Mouse (Mus musculus): Measurements from ENCODE around the gene Mtor. TPM values are rescaled to one million over a fixed set of nuclear protein-coding genes. Genes with fewer than 3 reads are reported as not detected.

Gene Mtor
- polyA plus RNA-seq, 1 experiment = 3.8 TPM

GRCm38 (mm10) chr4:148518235-148518795 lies 69.9 kb downstream of the Mtor start:
- TF ChIP-seq FLI1 (IDR thresholded peaks at IDR 0.05; ENCODE audit: low read length) (no peak), GATA1 (IDR thresholded peaks at IDR 0.05; ENCODE audit: borderline replicate concordance, low read length) (no peak)
- Histone ChIP-seq H3K4me1 (peaks cover 49% of the 10 kb centered on the region), H3K36me3 (replicated peaks; ENCODE audit: low read length) (peaks cover 91% of the 10 kb centered on the region), H3K4me3 (replicated peaks) (no peak overlapping the region), H3K27me3 (replicated peaks) (no peaks in the 10 kb centered on the region), H3K9me3 (peaks cover 3% of the 10 kb centered on the region; the same call in 1 of the 2 replicates)

- TF ChIP-seq FLI1 (IDR thresholded peaks at IDR 0.05; ENCODE audit: low read length) (no peak), GATA1 (IDR thresholded peaks at IDR 0.05; ENCODE audit: borderline replicate concordance, low read length) (no peak)
- Histone ChIP-seq H3K4me3 (replicated peaks) (no peak overlapping the region), H3K27me3 (replicated peaks) (no peaks in the 10 kb centered on the region), H3K36me3 (replicated peaks; ENCODE audit: low read length) (peaks cover 89% of the 10 kb centered on the region), H3K4me1 (peaks cover 21% of the 10 kb centered on the region), H3K9me3 (peaks cover 3% of the 10 kb centered on the region; the same call in 1 of the 2 replicates)
Measured at GRCm38 (mm10) chr4:148523538-148523937, 75.1 kb downstream of the Mtor start.

- Histone ChIP-seq H3K9me3 (no peaks in the 10 kb centered on the region), H3K27me3 (replicated peaks) (no peaks in the 10 kb centered on the region), H3K4me3 (replicated peaks) (no peak overlapping the region), H3K4me1 (peaks cover 7% of the 10 kb centered on the region), H3K36me3 (replicated peaks; ENCODE audit: low read length) (peaks cover 91% of the 10 kb centered on the region)
- no peak for TF ChIP-seq GATA1 (IDR thresholded peaks at IDR 0.05; ENCODE audit: borderline replicate concordance, low read length)
- no peak for TF ChIP-seq FLI1 (IDR thresholded peaks at IDR 0.05; ENCODE audit: low read length)
Measured at GRCm38 (mm10) chr4:148527158-148527910, 78.9 kb downstream of the Mtor start.

- TF ChIP-seq GATA1 (IDR thresholded peaks at IDR 0.05; ENCODE audit: borderline replicate concordance, low read length) (no peak), FLI1 (IDR thresholded peaks at IDR 0.05; ENCODE audit: low read length) (no peak)
- no peak overlapping the region for H3K4me3 ChIP-seq (replicated peaks)
- H3K36me3 ChIP-seq (replicated peaks; ENCODE audit: low read length) = peaks cover 93% of the 10 kb centered on the region
- H3K27me3 ChIP-seq (replicated peaks) = no peaks in the 10 kb centered on the region
- peaks cover 3% of the 10 kb centered on the region for H3K4me1 ChIP-seq
- no peaks in the 10 kb centered on the region for H3K9me3 ChIP-seq
Measured at GRCm38 (mm10) chr4:148530351-148530750, 81.9 kb downstream of the Mtor start.

- Histone ChIP-seq H3K9me3 (no peaks in the 10 kb centered on the region), H3K36me3 (replicated peaks; ENCODE audit: low read length) (peaks cover 93% of the 10 kb centered on the region), H3K4me1 (peaks cover 3% of the 10 kb centered on the region), H3K4me3 (replicated peaks) (no peak overlapping the region), H3K27me3 (replicated peaks) (no peaks in the 10 kb centered on the region)
- TF ChIP-seq GATA1 (IDR thresholded peaks at IDR 0.05; ENCODE audit: borderline replicate concordance, low read length) (no peak), FLI1 (IDR thresholded peaks at IDR 0.05; ENCODE audit: low read length) (no peak)
Measured at GRCm38 (mm10) chr4:148530778-148531177, 82.4 kb downstream of the Mtor start.

- no peak overlapping the region for H3K4me3 ChIP-seq (replicated peaks)
- TF ChIP-seq GATA1 (IDR thresholded peaks at IDR 0.05; ENCODE audit: borderline replicate concordance, low read length) (no peak), FLI1 (IDR thresholded peaks at IDR 0.05; ENCODE audit: low read length) (no peak)
- peaks cover 3% of the 10 kb centered on the region for H3K4me1 ChIP-seq
- H3K36me3 ChIP-seq (replicated peaks; ENCODE audit: low read length) = peaks cover 93% of the 10 kb centered on the region
- H3K27me3 ChIP-seq (replicated peaks) = no peaks in the 10 kb centered on the region
- no peaks in the 10 kb centered on the region for H3K9me3 ChIP-seq
Measured at GRCm38 (mm10) chr4:148531341-148531740, 82.9 kb downstream of the Mtor start.

GRCm38 (mm10) chr4:148532516-148532915 lies 84.1 kb downstream of the Mtor start:
- no peak overlapping the region for H3K4me3 ChIP-seq (replicated peaks)
- no peaks in the 10 kb centered on the region for H3K9me3 ChIP-seq
- no peaks in the 10 kb centered on the region for H3K27me3 ChIP-seq (replicated peaks)
- TF ChIP-seq GATA1 (IDR thresholded peaks at IDR 0.05; ENCODE audit: borderline replicate concordance, low read length) = no peak
- no peak for TF ChIP-seq FLI1 (IDR thresholded peaks at IDR 0.05; ENCODE audit: low read length)
- H3K36me3 ChIP-seq (replicated peaks; ENCODE audit: low read length) = peaks cover 93% of the 10 kb centered on the region
- peaks cover 10% of the 10 kb centered on the region for H3K4me1 ChIP-seq

GRCm38 (mm10) chr4:148533613-148534328 lies 85.4 kb downstream of the Mtor start:
- Histone ChIP-seq H3K9me3 (no peaks in the 10 kb centered on the region), H3K36me3 (replicated peaks; ENCODE audit: low read length) (peaks cover 95% of the 10 kb centered on the region), H3K4me1 (peaks cover 10% of the 10 kb centered on the region), H3K27me3 (replicated peaks) (no peaks in the 10 kb centered on the region), H3K4me3 (replicated peaks) (no peak overlapping the region)
- no peak for TF ChIP-seq GATA1 (IDR thresholded peaks at IDR 0.05; ENCODE audit: borderline replicate concordance, low read length)
- TF ChIP-seq FLI1 (IDR thresholded peaks at IDR 0.05; ENCODE audit: low read length) = no peak

- H3K36me3 ChIP-seq (replicated peaks; ENCODE audit: low read length) = peaks cover 98% of the 10 kb centered on the region
- no peaks in the 10 kb centered on the region for H3K9me3 ChIP-seq
- peaks cover 10% of the 10 kb centered on the region for H3K4me1 ChIP-seq
- no peak overlapping the region for H3K4me3 ChIP-seq (replicated peaks)
- TF ChIP-seq GATA1 (IDR thresholded peaks at IDR 0.05; ENCODE audit: borderline replicate concordance, low read length) (no peak), FLI1 (IDR thresholded peaks at IDR 0.05; ENCODE audit: low read length) (no peak)
- no peaks in the 10 kb centered on the region for H3K27me3 ChIP-seq (replicated peaks)
Measured at GRCm38 (mm10) chr4:148535876-148536275, 87.5 kb downstream of the Mtor start.

GRCm38 (mm10) chr4:148549106-148549505 lies 100.7 kb downstream of the Mtor start:
- no peaks in the 10 kb centered on the region for H3K4me1 ChIP-seq
- H3K27me3 ChIP-seq (replicated peaks) = no peaks in the 10 kb centered on the region
- TF ChIP-seq FLI1 (IDR thresholded peaks at IDR 0.05; ENCODE audit: low read length) (no peak), GATA1 (IDR thresholded peaks at IDR 0.05; ENCODE audit: borderline replicate concordance, low read length) (no peak)
- H3K4me3 ChIP-seq (replicated peaks) = no peak overlapping the region
- H3K9me3 ChIP-seq = no peaks in the 10 kb centered on the region
- H3K36me3 ChIP-seq (replicated peaks; ENCODE audit: low read length) = peaks cover 93% of the 10 kb centered on the region

All from megakaryocyte, embryonic 14.5 days (primary cell).